Mouse (Mus musculus) testis, adult 2 months (tissue): ENCODE measurements around the gene Sox5.

Experiments used
- CTCF ChIP-seq: fragments of 200-500 bp; IDR thresholded peaks from 2 replicates; pipeline ENCODE4 v1.5.1; 2012; ENCODE audit warnings: low read depth, mild to moderate bottlenecking, inconsistent platforms, low read length, moderate library complexity; ENCODE audit not compliant: control insufficient read depth, insufficient read depth, insufficient replicate concordance
- POLR2A ChIP-seq: fragments of 200-500 bp; IDR thresholded peaks from 2 replicates; pipeline ENCODE4 v1.6.1; 2012; ENCODE audit warnings: low read depth, mild to moderate bottlenecking, inconsistent platforms, low read length, moderate library complexity; ENCODE audit not compliant: control insufficient read depth

GRCm38 (mm10) chr6:144326817-144327216 is 455.0 kb downstream of the Sox5 start:
- no peak for TF ChIP-seq CTCF
- no peak for TF ChIP-seq POLR2A
